18 mouse cellular contexts compared by ENCODE assay signal in genomic region chr12:9054012-9054411, GRCm38 (mm10). TPM values are rescaled to one million over a fixed set of nuclear protein-coding genes. Genes with fewer than 3 reads are reported as not detected.
A peak's percentile ranks its signal among the peaks of the same experiment; 100 is the strongest.
DNase-seq lines count a peak whose midpoint lies in the region.
"Had no signal": no experiment of that assay in that cellular context is flagged by ENCODE, and none has a peak within 500 bp of the region (broad histone marks: within the 10 kb centered on the region; RNA-seq: fewer than 3 reads in every experiment).

No protein-coding gene starts in this region.

- H3K27ac ChIP-seq in brown adipose tissue, adult 24 weeks (replicated peaks; ENCODE audit: low read depth, low read length): 0 out of 2 replicates have a peak overlapping the region, but pooled peaks have one; percentile 33
- H3K27ac ChIP-seq: forebrain, embryonic 13.5 days; heart, embryonic 10.5 days; hindbrain, embryonic 12.5 days had no signal

- no peak overlapping the region for H3K4me3 ChIP-seq in brown adipose tissue, adult 24 weeks (ENCODE audit: insufficient read depth, low read depth, low read length)
- H3K4me3 ChIP-seq: forebrain, embryonic 13.5 days; heart, embryonic 10.5 days; hindbrain, embryonic 12.5 days had no signal

- no peaks in the 10 kb centered on the region; the same call in 1 of the 2 replicates for H3K4me1 ChIP-seq in brown adipose tissue, adult 24 weeks (ENCODE audit: control insufficient read depth, insufficient read depth, insufficient read length, low read length)
- H3K4me1 ChIP-seq: forebrain, embryonic 13.5 days; hindbrain, embryonic 12.5 days had no signal

- DNase-seq in adrenal gland, postnatal 10 days: peak; percentile 83
- DNase-seq in adrenal gland, adult 18-20 months (ENCODE audit: low spot score in 2 of 2): no peak
- DNase-seq in kidney, postnatal 10 days: peak; percentile 26
- no peak for DNase-seq in kidney, adult 9 months
- peak; percentile 41 for DNase-seq in 3134 (ENCODE audit: extremely low read depth, insufficient read length, low spot score)
- DNase-seq in T-cell, adult 2 months (ENCODE audit: low spot score): no peak
- no peak for DNase-seq in thymus, adult 18-20 months
- DNase-seq: cerebellum, adult 11 months; cerebellum, adult 8-10 months; cerebellum, postnatal 25 days; forebrain, postnatal 0 days; gastrocnemius, postnatal 14 days; heart, postnatal 10 days; heart, postnatal 4 days had no signal

RNA-seq across cellular contexts. Expression of gene Ttc32, which starts 24.2 kb away (rescaled TPM):
- 10 to 100 TPM; 15.6 to 15.7 TPM for total RNA-seq in adrenal gland, postnatal 10 days (2021)
- total RNA-seq in adrenal gland, adult 18-20 months (2021): 10 to 100 TPM; 11.9 to 13.0 TPM
- polyA plus RNA-seq in brown adipose tissue, adult 24 weeks (2012; ENCODE audit: insufficient read depth, insufficient read length, missing spikeins): 21.3 and 36.3 TPM in 2 replicates

Comparison
In these comparisons a context has a peak if more than half of its experiments do, and no peak if none do; other contexts are left out.
1. DNase-seq: peak in adrenal gland, postnatal 10 days (single experiment), kidney, postnatal 10 days (single experiment) and 3134 (single experiment); none in adrenal gland, adult 18-20 months (0 of 2), kidney, adult 9 months (single experiment), T-cell, adult 2 months (single experiment) and thymus, adult 18-20 months (0 of 2).